Mouse (Mus musculus): ENCODE data around the gene Utrn. TPM values are rescaled to one million over a fixed set of nuclear protein-coding genes. Genes with fewer than 3 reads are reported as not detected.
A peak's percentile ranks its signal among the peaks of the same experiment; 100 is the strongest.

Gene Utrn
- total RNA-seq, 2 experiments from 2014 or later: 38.3 to 42.6 TPM

DNA sequence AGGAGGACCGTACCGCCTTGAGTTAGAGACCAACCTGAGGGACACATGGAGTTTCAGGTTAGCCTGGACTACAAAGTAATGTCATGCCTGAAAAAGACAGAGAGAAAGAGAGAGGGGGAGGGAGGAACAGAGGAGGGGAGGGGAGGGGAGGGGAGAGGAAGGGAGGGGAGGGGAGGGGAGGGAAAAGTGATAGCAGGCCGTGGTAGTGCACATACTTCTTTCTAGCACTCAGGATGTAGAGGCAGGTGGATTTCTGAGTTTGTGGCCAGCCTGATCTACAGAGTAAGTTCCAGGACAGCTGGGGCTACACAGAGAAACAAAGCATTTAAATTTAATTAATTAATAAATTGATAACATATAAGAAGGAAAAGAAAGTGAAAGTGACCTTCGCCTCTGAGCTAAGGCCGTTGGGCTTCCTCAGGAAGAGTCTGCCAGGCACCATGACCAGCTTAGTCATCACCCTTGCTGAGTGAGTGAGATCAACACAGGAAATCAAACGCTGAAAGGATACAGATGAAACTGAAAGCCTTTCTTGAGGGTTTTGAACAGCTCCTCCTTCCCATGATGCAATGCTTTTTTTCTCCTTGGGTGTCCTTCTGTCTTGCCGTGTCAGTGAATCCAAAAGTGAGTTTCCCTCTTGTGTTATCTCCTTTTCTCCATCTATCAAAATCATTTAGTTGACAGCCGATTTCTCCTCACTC, 5.6 kb upstream of the Utrn start:
- no peak for DNase-seq (ENCODE audit: extremely low spot score in 1 of 2, low spot score in 1 of 2)

DNA sequence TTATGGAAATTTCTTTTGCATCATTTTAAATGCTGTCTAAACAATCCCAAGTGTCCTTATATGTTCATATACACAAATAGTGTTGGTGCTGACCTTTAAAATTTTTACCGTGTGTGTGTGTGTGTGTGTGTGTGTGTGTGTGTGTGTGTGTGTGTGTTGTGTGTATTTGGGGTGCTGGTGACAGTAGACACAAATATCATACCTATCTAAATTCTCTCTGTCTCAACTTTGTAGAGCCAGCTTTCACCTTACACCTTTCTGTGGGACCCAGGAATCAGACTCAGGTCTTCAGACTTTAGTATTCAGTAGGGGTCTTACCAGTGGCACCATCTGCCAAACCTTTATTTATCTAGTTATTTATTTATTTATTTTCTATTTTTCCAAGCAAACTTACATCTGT, 681 bp upstream of the Utrn start:
- no peak for DNase-seq (ENCODE audit: extremely low spot score in 1 of 2, low spot score in 1 of 2)

DNA sequence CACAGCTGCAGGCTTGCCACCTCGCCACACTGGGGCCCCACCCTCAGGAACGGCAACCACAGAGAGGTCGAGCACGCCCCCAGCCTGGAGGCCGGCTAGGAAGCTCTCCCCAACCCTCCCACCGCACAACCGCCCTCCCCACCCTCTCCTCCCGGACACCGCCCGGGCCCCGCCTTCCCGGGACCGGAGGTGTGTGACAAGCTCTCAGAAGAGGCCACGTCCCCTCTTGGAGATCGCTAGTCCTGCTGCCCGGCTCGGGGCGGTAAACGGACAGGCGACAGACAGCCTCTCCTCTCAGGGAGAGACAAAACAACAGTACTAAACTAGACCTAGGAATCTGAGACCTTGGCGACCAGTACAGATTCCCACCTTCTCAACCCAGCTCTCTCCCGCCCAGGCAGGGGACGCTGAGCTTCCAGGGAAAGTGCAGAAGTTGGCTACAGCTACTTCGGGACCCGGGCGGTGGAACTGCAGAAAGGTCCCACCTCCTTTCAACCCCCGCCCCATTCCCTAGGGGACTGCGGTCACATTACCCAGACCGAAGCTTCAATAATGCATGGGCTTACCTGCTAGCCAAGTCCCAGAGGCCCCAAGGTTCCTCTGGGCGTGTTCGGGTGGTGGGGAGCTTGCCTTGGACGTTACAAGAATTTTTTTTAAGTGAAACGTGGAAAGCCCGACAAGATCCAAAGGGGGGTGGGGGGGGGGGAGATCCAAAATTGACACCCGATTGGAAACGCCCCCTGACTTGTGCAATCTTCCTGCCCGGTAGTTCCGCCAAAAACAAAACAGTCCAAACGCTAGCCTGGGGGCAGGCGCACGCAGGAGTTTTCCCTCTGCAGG, 756 bp downstream of the Utrn start:
- DNase-seq (ENCODE audit: extremely low spot score in 1 of 2, low spot score in 1 of 2): peak in 1 of 2 experiments; percentile 18

GRCm38 (mm10) chr10:12867733-12868188, 1.4 kb downstream of the Utrn start:
- DNase-seq (ENCODE audit: extremely low spot score in 1 of 2, low spot score in 1 of 2): no peak

GRCm38 (mm10) chr10:12866971-12867732, 2.0 kb downstream of the Utrn start:
- no peak for DNase-seq (ENCODE audit: extremely low spot score in 1 of 2, low spot score in 1 of 2)

- DNase-seq (ENCODE audit: extremely low spot score in 1 of 2, low spot score in 1 of 2): no peak
Observed at GRCm38 (mm10) chr10:12865201-12865600, 4.0 kb downstream of the Utrn start.

DNA sequence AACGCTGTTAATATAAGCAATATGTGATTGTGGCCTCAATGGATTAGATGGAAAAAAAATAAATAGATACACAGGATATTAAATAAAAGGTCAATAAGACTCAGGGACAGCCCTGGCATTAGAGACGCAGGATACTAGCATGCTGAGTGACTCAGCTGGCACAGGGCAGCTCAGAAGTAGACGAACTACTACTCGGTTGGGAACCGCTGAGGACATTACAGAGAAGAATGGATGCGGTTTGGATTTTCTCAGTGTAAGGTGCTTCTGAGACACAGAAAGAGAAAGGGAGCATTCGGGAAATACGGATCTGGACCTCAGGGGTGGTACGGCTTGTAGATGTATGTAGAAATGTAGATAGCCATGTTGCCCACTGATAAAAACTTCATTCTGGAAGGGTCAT, 5.6 kb downstream of the Utrn start:
- DNase-seq (ENCODE audit: extremely low spot score in 1 of 2, low spot score in 1 of 2): no peak

- DNase-seq (ENCODE audit: extremely low spot score in 1 of 2, low spot score in 1 of 2): no peak
Observed at GRCm38 (mm10) chr10:12862047-12862446, 7.1 kb downstream of the Utrn start.

GRCm38 (mm10) chr10:12861381-12861780, 7.8 kb downstream of the Utrn start:
- no peak for DNase-seq (ENCODE audit: extremely low spot score in 1 of 2, low spot score in 1 of 2)

GRCm38 (mm10) chr10:12860765-12861164, 8.4 kb downstream of the Utrn start:
- no peak for DNase-seq (ENCODE audit: extremely low spot score in 1 of 2, low spot score in 1 of 2)

DNA sequence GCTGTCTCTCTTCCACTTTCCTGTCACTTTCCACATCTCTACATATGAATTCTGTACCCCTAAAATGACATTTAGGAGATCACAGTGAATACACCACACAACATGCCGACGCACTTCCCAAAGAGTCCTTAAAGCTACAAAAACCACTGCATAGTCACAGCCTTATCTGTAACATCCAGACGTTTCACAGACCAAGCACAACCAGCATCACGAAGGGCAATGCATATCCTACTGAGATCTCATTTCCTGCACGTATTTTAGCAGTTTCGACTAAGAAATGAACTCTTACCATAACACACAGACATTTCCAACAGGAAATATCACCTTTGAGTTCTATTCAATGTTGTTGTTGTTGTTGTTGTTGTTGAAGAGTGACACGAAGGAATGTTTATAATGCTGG, 8.8 kb downstream of the Utrn start:
- no peak for DNase-seq (ENCODE audit: extremely low spot score in 1 of 2, low spot score in 1 of 2)

GRCm38 (mm10) chr10:12858017-12858416, 11.1 kb downstream of the Utrn start:
- no peak for DNase-seq (ENCODE audit: extremely low spot score in 1 of 2, low spot score in 1 of 2)

GRCm38 (mm10) chr10:12854298-12854697, 14.9 kb downstream of the Utrn start:
- DNase-seq (ENCODE audit: extremely low spot score in 1 of 2, low spot score in 1 of 2): no peak

DNA sequence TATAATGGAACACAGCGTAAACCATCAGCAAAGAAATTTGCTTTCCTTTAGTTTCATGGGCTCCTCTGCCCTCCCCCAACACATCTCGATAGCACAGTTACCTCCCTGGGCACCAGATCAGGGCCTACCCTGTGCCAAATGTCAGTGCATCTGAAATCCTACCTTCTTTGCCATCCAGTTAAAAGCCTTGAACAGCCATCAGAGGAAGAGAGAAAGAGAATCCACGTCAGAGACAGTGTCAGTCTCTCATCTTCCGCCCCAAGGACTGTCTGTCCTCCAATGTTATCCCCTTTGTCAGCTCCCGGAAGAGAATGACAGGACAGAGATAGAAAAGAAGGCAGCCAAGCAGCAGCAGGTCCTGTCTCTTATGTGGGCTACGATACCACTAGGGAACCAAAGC, 15.4 kb downstream of the Utrn start:
- no peak for DNase-seq (ENCODE audit: extremely low spot score in 1 of 2, low spot score in 1 of 2)

- no peak for DNase-seq (ENCODE audit: extremely low spot score in 1 of 2, low spot score in 1 of 2)
Observed at GRCm38 (mm10) chr10:12853196-12853620, 16.0 kb downstream of the Utrn start.

GRCm38 (mm10) chr10:12852416-12853195, 16.6 kb downstream of the Utrn start:
- no peak for DNase-seq (ENCODE audit: extremely low spot score in 1 of 2, low spot score in 1 of 2)

- no peak for DNase-seq (ENCODE audit: extremely low spot score in 1 of 2, low spot score in 1 of 2)
Observed at GRCm38 (mm10) chr10:12850781-12851471, 18.2 kb downstream of the Utrn start.

GRCm38 (mm10) chr10:12848322-12849108, 20.6 kb downstream of the Utrn start:
- no peak for DNase-seq (ENCODE audit: extremely low spot score in 1 of 2, low spot score in 1 of 2)

DNA sequence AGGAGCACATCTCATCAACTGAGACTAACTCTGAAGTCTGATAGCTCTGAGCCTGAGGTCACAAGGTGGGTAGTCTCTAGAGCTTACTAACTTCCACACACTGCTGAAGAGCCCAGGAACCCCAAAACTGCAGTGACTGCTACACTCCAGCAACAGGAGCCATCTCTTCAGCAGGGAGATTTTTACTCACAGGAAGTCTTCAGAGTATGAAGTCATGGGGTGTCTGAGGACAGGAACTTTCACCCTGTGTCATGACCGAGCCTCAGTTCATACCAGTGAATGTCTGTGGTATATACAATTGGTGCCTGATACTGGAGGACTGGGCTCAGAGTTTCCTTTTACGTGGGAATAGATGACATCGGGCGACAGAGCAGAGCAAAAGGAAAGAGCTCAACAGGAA, 26.6 kb downstream of the Utrn start:
- no peak for DNase-seq (ENCODE audit: extremely low spot score in 1 of 2, low spot score in 1 of 2)
